Mouse (Mus musculus): Measurements from ENCODE around the gene Cog3. TPM values are rescaled to one million over a fixed set of nuclear protein-coding genes. Genes with fewer than 3 reads are reported as not detected.
"Not testable (repeated sequence)": the region's sequence is repeated elsewhere in the genome, so short reads cannot be mapped to it uniquely, and the experiment has no call there.

Gene Cog3
- total RNA-seq (2021), result 24.9 and 29.8 TPM in 2 replicates
- long read RNA-seq, full-length matches to known transcripts, result 18 of 31 reads
- long read RNA-seq, partial matches to known transcripts, result 11 of 31 reads
- long read RNA-seq, other reads (novel, unspliced or antisense), result 2 of 31 reads

DNA sequence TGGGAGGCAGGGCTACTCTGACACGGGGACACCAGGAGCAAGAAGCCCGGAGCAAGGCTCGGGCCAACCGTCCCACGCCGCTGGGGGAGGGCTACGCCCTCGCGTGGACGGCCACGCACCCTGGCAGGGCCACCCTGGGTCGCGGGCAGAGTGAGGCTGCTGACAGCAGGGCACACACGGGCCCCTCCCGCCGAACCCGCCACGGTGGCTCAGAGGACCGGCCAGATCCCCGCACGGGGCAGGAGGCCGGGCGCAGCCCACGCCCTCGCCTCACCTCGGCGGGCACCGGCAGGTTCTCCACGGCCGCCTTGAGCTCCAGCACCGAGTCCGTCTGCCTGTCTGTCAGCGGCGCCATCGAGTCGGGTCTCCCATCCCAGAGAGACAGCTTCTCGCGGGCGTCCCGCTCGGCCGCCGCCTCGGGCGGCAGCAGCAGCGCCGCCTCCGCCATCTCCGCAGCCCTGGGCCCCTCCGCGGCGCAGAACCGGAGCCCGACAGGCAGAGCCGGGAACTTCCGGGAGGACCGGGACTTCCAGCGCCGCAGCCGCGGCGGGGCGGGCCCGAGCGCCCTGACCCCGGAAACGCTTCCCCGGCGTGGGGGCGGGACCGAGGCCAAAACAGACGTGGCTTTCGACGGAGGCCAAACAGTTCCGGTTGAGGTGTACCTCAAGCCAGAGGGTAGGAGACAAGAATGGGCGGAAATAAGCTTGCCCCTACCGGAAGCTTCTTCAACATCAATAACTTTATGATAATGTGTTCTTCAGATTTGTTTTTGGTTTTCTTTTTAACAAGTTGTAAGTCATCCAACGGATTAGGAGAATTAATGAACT lies at the start of gene Cog3:
TSS of gene Cog3 (minus strand) at position 527 of the 827 bp plus-strand sequence.
- DNase-seq, result peak; percentile 98

DNA sequence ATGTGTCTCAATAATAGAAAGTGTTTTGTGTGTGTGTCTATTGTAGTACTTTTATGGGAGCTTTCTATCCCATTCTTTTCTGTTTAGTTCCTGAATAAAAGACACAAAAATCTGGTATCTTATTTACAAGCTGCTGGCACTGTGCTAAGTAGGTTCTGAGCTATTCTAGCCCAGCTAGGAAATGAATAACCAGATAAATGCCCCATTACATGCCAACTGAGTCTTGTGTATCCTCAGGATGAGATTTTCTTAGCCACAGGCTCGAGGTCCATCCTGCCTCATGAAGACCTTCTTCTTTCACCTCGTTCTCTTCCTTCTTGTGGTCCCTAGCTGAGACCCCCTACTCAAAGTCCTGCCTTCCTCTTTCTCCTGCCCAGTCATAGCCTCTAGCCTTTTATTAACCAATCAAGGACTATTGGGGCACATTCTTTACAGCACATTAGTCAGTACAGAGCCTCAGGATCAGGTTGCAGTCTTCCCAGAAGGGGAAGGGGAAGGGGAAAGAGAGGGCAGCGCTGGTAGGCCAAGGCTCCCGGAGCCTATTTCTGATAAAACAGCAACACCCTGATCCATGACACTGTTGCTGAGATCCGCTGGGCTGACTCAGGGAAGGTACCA lies 43.6 kb upstream of the Cog3 start:
- DNase-seq, result no peak

DNA sequence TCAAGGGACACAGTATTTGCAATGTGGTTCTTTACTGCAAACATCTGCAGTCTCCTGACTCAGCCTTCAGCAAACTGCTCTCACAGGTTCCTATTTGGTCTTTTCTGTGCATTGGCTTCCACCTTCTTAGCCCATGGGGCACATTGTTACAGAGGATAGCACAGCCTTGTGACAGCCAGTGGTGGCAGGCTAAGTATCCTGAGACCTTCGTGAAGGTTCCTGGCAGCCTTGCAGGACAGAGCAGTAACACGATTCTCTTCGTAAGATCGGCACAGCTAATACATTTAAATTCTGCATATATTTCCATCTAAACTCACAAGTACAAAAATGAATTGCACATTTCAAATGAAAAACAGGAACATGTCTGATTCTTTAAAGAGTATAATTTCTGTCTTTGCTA lies 41.6 kb upstream of the Cog3 start:
- DNase-seq, result no peak

DNA sequence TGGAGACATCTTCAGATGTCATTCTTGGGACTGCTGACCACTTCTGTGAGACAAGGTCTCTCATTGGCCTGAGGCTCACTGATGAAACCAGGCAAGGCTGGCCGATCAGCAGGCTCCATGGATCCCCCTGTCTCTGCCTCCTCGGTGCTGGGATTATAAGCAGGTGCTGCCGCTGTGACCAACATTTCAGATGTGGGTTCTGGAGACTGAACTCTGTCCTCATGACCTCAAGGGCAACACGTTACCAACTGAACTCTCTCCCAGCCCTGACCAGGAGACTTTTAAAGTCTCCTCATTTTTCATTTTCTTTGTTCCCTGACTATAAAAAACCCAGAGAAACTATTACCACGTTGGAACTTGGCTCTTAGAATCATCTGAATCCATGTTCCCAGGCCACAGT lies 40.4 kb upstream of the Cog3 start:
- no peak for DNase-seq

DNA sequence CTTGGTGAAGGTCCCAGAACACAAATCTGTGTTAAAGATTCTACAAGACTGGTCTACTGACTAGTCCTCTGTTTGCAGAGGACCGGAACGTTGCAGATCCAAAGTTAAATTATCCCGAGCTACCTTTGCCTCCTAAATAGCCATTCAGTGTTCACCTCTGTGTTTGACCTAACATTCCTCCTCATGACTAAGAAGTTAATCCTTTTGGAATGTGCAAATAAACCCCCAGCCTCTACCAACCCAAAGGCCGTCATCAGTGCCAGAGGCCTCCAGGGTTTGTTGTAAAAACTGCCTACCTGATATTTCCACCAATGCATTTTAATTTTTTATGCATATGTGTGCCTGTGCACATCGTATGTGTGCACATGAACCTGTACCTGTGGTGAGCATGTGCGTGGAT lies 40.0 kb upstream of the Cog3 start:
- no peak for DNase-seq

DNA sequence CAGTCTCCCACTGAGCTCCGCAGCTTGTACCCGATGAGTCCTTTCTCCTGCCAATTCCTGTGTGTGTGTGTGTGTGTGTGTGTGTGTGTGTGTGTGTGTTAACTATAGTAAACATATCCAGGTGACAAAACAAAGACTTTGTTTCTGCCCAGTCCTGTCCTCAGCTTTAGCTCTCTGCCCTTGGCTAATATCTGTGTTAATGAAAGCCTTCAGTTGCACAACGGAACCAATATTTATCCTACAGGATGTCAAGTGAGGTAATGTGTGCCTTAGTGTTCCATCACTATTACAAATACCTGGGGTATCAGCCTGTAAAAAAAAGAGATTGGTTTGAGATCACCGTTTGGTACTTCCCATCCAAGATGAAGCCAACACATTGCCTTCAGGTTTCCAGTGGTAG lies 38.8 kb upstream of the Cog3 start:
- no peak for DNase-seq

DNA sequence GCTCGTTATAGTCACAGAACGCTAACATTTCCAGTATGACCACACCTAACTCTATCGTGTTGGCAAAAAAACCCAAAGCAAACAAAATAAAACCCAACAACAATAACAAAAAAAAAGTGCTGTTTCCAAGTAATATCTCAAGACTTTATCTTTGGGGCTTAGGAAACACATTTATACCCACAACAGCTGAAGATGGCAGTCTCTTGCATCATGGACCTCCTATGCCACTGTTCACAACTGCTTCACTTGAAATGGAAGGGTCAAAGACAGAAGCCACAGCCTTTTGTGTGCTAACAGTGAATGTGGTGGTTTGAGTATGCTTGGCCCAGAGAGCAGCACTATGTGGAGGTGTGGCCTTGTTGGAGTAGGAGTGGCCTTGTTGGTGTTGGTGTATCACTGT lies 37.1 kb upstream of the Cog3 start:
- no peak for DNase-seq

DNA sequence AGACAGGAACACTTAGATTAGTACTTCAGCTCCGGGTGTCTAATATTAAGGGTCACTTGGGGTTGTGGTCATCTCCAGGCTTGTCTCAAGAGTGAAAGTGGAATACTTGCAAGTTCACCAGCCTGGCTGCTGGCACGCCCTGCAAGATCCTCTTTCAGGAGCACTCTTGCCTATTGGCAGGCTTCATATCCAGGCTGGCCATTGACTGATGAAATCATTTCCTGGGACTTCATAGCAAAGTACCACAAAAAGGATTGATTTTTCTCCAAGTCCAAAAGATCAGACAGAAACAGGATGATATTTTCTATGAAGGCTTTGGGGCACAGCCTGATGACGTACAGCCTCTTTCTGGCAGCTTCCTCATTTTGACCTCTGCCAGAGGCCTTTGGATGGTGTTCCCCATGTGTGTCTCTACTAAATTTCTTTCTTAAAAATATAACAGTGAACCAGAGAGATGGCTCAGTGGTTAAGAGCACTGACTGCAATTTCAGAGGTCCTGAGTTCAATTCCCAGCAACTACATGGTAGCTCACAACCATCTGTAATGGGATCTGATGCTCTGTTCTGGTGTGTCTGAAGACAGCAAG lies 36.2 kb upstream of the Cog3 start:
- DNase-seq, result peak; percentile 20

DNA sequence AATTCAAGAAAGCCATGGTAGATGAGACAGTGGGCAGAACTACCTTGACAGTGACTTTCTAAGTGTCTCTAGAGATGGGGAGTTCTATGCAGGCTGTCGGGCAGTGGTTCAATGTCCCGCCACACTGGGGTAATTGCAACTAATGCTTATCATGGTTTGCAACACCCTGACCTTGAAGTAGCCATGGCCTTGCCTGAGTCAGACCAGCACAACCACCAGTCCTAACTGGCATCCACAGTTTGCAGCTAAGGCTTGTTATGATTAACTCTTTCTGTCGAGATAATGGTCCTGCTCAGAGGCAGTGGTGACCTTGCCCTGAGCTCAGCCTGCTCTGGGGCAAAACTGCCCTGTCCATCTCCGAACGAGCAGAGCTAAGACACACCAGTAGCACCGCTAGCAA lies 35.0 kb upstream of the Cog3 start:
- DNase-seq, result peak; percentile 67

DNA sequence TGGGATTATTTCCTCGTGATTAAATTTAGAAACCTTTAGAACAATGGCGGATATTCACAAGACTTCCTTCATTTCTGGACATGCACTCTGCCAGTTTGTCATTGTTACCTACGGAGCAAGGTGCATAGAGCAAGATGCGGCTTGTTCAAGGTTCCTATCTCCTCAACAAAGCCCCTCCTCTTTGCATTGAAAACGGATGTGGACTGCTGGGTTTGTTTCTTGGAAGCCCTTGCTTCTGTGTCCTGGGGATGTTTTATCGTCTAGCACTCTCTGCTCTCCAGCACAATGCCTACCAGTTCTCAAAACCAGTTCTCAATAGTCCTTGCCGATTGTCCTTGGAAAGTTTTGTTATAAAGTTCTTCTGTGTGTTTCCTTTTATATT lies 33.5 kb upstream of the Cog3 start:
- no peak for DNase-seq

DNA sequence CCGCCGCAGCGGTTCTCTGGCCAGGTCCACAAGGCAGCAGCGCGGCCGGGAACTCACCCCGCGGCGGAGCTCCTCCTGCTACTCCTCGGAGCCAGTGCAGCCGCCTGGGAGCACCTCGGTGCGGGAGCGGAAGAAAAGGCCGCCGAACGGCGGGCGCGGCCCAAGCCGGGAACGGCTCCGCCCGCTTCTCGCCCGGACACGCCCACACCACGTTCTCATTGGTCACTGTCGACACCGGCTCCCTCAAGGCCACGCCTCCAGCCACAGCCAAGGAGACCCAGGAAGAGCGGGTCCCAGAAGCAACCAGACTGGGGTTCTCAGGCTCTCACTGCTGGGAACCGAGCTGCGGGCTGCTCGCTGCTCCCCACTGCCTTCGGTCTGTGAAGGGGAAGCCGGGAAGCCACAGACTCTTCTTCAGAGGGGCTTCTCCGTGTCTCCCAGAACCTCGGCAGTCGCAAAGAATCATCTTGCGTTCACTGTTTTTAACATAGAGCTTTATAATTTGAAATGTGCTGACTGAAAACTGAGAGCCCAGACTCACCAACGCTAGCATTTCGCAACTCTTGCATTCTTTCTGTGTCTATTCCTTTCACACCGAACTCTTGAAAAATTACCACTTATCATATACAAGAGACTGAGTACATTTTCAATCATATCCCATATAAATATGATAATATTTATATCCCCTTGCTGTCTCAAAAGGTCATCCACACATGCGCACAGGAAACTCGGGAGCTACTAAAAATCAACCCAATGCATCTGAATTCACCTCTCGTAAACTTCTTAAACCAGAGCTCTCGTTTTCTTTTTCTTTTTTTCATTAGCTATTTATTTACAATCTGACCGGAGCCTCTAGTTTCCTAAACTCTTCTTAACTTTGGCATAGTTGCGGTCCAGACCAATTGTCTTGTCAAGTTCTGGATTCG lies 32.8 kb upstream of the Cog3 start, which contains the start of gene Slc25a30:
TSS of gene Slc25a30 (minus strand) at position 170 of the 926 bp plus-strand sequence.
- DNase-seq, result peak; percentile 98

DNA sequence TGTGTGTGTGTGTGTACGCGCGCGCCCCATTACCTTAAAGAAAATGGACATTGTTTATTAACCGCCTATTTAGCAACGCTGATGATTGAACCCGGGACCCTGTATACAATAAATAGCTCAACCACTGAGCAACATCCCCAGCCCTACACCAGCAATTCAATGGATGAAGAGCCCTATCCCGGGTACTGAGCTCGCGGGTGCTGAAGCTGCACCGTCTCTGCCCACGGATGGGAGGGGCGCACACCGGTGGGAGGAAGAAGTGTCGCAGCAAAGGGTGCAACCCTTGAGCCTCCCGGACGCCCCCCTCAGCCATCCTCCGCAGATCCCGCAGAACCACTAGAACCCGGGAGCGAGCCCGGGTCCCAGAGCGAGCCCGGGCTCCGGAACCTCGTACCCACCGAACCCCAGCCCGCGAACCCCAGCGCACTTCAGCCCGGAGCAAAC lies 32.1 kb upstream of the Cog3 start:
- no peak for DNase-seq

DNA sequence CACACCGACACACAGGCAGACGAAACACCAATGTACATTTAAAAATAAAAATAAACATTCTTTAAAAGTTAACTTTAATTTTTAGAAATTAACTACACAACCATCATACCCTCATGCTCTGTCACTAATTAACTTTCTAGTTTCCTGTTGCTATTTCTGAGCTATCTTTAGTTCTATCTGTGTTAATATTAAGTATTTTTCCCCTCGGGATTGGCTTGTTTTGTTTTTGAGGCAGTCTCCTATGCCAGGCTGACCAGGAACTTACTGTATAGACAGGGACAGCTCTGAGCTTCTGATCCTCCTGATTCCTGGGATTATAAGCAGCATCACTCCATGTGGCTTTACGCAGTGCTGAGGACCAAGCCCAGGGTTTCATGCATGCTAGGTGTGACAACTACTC lies 25.6 kb upstream of the Cog3 start:
- DNase-seq, result no peak

DNA sequence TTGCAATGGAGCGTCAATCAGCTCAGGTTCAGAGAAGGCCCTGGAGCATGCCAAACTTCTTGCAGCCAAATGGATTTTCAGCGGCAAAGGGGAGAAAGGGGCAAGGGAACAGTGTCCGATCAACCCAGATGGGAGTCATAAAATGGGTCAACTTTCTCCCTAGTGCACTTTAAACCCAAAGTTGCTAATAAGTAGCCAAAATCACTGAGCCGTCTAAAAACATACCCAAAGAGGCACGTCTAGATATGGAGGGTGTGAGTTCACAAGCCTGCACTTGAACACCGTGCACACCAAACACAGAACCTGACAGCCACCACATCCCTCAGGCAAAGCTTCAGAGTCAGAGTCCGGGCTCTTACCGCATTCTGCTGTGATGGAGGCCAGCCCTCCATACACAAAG lies 22.3 kb upstream of the Cog3 start:
- no peak for DNase-seq

DNA sequence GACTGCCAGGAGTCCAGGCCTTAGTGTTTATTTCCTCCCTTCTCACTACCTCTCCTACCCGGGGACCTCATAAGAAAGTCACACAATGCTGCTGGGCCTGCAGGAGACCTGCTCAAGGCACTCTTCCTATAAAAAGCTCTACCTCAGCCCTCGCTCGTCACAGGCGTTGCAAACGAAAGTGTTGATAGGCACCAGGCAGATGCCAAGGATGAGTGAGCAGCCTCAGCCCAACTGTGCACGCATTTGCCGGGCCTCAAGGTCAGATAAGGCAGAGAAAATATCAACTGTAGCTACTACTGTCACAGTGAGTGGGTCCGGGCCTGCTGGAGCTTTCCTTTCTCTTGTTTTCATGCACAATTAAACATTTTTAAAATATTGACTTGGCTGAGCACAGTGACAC lies 19.1 kb upstream of the Cog3 start:
- DNase-seq, result peak; percentile 39

DNA sequence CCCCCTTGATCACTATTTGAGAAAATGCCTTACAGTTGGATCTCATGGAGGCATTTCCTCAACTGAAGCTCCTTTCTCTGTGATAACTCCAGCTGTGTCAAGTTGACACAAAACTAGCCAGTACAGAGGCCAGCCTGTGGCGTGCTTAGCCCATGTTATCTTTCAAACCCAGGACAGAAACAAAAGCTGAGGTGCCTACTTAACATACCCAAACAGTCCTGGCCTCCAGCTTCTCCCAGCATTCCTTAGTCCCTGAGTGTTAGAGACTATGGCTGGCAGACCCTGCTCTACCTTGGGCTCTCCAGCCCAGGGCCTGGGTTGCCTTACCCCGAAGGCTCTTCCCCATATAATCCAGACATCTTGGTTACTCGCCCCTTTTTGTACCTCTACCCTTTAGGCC lies 18.1 kb upstream of the Cog3 start:
- DNase-seq, result not testable (repeated sequence)

DNA sequence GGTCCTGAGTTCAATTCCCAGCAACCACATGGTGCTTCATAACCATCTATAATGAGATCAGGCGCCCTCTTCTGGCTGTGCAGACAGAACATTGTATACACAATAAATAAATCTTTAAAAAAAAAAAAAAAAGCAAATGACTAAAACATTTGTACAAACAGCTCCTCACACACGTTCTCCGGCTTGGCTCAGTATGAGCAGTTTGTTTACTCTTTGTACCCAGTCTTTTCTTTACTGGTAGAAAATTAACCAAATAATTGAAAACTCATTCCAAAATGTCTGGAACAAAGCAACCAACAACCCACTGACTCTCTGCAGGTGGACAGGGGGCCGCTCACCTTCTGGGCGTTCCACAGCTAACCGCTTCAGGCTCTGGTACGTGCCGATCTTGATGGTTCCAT lies 16.8 kb upstream of the Cog3 start:
- no peak for DNase-seq

DNA sequence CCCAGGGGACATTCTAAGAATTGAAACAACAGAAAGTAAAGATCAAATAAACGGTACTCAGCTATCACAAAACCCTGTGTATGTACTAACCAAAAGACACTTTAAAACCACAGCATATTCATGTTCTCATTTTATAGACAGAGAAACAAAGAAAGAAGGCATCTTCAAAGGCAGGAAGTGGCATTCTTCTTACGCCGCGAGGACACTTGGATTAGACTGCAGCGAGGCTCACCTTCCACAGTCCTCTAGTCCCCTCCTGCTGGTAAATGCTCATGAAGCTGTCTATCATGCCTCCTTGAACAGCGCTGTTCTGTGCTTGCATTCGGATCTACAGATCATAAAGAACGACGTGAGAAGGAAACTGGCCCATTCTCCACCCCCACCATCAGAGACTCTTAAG lies 15.0 kb upstream of the Cog3 start:
- DNase-seq, result no peak

DNA sequence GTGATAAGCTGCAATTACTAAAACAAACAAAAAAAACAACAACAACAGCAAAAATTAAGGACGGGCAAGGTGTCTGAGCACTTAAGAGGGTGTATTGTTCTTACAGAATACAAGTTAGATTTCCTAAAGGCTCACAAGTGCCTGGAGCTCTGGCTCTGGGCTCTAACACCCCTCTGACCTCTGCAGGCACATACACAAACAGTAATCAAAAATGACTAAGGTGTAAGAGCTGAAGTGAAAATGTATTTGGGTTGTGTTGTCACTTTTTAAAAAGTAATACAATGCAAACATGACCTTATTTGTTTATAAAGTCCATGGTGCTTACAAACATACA lies 13.9 kb upstream of the Cog3 start:
- no peak for DNase-seq

DNA sequence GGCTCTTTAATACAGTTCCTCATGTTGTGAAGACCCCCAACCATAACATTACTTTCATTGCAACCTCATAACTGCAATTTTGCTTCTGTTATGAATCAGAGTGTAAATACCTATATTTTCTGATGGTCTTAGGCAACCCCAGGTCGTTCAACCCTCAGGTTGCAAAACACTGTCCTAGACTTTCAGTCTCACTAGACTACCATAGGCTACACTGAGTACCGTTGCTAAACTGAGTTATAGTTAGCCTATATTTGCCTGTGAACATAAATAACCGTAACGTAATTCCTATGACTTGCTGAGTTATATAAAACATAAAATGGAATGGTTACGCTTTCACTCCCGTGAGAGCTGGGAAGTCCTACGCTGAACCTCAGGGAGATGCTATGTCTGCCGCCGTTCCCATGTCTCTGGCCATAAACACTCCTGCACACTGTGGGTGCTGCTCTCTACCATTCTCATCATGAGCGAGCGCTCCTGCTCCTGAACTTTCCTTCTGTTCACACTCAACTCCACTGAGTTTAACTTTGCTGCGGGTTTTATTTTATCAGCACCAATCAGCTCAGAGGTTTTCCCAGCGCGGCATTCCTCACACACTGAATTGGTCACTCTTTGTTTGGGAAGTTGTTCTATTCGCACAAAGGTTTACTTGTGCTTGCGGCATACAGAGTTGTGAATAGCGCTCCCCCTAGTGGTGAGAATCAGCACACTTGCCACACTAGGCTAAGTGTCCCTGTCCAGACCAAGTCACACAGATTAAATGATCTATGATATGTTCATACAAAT lies 13.4 kb upstream of the Cog3 start:
- peak; percentile 64 for DNase-seq

DNA sequence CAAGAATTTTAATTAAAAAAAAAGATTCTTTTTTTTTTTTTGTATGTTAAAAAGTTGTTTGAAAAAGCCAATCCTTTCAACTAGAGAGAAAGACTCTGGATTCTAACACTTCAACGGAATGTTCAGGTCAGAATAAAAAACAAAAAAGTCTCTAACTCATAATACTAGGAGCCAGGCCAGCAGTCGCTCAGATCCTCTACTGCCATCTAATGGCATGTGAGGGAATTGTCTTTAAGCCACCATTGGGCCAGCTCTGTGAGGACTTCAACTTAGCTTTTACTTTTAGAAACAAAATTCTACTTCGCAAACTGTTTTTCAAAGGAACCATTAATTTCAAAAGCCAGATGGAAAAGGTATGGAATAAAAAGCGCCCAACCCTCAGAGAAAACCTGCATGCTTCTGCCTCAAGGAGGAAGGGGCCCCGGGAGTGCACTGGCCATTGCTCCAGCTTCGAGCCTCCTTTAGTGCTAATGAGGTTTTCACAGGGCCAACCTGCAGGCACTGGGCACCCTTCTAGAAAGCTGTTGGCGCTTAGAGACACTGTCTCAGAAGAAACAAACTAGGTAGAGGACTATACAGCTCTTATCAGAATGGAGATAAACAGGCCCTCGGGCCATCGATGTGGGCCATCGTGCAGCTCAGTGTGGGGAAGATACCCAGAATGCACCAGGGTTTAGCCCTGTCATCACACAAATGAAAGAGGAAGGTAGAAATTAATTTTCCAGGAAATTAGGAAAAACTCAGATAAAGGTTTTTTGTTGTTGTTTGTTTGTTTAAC lies 6.9 kb upstream of the Cog3 start:
- no peak for DNase-seq
